Mouse (Mus musculus) gastrocnemius, postnatal 25 days (tissue): ENCODE measurements around the gene Gm20696. TPM values are rescaled to one million over a fixed set of nuclear protein-coding genes. Genes with fewer than 3 reads are reported as not detected.

ENCODE experiments used
- DNase-seq: peaks from one replicate; pipeline ENCODE4 v3.0.0; 2022
- total RNA-seq, 2 experiments: library from RNA; stranded (reverse); gene quantifications; 1 replicate in 1 of 2; 2 replicates in 1 of 2; pipeline ENCODE4 v1.2.3; 2021

The Gm20696 gene
- total RNA-seq, 2 experiments from 2014 or later = 1.6 to 2.0 TPM

DNA sequence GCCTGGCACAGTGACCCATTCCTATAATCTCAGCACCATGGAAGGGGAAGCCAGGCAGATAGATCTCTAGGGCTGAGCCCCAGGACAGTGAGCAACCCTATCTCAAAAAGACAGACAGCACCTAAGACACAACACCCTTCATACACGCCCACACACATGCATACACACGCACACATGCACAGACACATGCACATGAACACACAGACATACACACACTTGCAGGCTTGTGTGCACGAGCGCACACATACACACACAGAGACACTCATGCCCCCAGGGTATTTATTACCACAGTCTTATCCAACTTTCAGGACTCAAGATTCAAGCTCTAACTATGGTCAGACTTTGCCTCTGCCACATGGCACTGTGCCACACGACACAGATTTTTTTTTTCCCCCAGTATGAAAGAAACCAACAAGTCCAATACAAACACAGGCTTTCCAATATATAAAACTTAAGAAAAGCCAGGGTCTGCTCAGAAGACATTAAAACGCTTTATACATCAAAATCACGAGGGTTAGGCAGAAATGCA is 182.3 kb downstream of the Gm20696 start:
- DNase-seq = no peak

DNA sequence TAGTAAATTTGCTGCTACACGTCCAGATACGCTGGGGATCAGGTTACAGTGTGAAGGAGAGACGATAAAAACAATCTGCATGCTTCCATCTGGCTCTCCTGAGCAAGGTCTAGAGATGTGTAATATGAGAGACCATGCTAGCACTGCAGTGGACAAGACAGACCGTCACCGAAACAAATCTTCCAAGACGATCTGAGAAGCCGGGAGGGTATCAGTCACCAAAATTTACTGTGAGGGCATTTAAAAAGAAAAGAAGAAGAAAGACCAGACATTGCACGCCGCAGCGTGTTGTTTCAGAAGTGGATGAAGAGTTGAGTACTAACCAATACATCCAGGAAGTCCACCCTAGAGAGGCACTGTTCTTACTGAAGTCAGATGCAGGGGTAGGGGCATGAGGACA is 183.0 kb downstream of the Gm20696 start:
- DNase-seq = no peak

DNA sequence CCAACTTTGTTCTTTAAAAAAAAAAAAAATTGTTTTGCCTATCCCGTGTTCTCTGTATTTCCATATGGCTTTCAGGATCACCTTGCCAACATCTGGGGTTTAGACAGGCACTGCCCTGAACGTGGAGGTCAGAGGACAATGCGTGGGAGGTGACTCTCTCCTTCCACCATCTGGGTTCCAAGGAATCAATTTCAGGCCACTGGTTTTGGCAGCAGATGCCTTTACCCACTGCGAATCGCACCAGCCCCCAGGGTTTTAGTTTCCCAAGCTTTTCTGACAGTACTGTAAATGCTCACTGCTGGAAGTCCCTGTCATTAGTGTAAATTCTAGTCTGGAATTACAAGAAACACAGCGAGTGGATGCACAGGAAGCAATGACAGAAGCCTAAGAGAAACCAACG is 185.0 kb downstream of the Gm20696 start:
- no peak for DNase-seq

DNA sequence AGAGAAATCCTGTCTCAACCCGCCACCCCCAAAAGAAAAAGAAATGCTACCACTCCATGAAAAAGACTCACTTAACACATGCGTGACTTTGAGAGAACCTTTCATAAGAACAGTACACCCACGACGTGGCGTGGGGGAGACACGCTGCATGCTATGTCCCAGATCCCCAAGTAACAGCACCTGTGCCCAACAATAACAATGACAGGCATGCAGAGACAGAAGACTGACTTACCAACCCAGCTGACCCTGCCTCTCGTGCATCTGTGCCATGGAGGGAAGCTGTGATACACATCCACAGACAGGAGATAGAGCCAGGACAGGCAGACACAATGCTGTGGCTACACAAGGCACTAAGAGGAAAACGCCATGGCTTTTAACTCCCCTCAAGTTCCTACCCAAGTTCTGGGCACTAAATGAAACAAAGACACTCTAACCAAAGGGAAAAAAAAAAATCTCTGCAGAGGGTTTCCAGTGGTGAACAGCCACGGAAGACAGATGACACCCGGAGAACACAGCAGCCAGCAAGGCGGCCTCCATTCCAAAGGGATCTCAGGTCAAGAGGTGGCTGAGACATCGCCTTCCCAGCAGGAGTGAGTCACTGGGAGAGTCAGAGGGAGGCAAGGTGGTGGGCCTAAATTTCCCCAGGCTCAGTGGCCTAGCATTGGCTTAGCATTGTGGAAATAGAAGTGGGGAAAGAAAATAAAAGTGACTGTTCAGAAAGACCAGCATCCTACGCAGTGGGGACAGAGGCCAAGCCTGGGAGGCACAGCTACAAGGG is 187.5 kb downstream of the Gm20696 start:
- no peak for DNase-seq

DNA sequence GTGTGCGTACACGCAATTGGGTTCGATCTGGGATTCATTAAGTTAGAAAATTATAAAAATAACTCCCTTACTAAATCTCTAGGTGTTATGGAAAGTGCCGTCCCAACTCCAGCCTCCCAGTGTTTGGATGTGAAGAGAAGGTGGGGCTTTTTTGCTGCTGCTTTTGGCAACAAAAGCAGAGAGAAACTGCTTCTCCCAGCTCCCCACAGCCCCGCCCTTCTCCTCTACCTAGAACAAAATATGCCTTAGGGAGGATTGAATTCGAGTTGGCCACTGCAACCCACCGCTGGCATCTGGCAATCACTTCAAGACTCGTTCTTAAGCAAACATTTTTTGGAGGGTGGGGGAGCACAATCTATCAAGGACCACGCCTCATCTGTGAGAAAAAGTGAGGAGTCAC is 191.6 kb downstream of the Gm20696 start:
- no peak for DNase-seq

DNA sequence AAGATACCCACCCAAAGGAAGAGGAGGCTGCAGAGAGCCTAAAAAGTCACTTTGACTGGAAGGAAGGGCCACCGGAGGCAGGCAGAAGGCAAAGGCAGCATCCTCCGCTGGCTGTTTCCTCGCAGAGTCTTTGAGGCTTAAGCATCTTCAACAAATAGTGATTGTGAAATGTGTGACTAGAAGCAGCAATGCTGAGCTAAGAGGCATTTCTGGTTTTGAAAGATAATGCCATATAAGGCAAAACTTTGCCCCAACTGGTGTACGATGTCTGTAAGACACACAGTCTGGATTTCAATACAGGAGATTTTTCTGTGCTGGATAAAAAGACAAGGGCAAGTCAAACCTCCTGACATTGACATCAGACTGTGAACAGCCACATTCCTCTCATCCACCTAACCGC is 195.7 kb downstream of the Gm20696 start:
- DNase-seq = no peak

DNA sequence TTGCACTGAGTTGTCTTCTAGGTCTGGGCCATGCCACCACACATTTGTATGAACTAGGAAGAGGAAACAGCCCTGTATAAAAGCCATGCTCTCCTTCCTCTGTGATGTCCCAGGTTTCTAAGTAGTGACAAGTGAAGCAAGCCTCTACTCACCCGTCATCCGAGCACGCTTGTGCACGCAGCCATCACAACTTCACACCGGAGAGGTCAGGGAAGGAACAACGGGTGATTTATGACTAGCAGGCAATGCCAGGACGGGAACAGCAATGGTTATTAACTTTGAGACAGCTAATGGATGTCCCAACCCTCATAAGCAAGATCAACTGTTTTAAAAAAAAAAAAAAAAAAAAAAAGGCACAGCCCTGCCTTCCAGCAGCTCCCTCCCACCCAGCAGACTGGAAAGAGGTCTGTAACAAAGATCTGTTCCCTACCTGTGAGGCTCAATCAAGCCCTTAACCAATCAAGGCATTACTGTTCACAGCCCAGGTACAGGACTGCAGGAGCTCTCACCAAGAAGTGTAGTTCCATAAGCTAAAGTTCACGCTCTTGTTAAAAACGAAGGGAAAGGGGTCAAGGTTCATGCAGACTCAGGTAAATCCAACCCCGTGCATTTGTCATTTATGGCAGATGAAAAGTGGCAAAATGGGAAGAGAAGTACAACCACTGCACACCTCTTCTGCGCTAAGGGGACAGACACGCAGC is 197.3 kb downstream of the Gm20696 start:
- DNase-seq = no peak

DNA sequence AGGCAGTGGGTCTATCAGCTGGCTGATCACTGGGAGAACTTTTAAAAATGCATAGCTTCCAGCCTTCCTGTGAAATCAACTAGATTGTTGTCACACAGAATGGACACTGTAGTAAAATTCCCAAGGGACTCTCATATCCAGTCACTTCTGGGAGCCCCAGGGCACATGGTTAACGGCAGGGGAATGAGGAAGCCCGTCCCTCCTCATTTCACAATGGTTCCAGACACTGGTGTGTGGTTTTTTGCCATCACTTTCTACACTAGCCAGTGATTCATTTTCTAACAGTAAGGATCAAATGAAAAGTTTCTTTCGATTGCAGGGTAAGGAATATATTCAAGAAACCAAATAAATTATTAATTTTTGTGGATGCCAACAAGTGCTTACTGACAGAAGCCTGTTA is 198.8 kb downstream of the Gm20696 start:
- no peak for DNase-seq

DNA sequence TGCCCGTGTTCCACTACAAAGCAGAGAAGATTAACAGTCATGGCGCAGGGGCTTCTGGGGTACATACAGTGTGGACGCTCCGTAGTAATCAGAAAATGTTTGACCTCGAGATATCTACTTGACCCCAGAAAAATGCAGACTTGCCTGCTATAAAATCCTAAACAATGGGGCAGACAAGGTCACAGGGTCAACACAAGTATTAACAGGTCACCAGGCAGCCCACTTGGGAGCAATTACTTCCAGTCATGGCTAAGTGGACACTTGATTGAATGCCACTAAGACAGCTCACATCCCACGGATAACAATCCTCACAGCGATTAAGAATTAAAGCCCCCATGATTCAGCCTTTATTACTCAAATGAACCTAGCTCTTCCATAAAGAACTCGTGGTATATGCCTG is 199.5 kb downstream of the Gm20696 start:
- DNase-seq = no peak

DNA sequence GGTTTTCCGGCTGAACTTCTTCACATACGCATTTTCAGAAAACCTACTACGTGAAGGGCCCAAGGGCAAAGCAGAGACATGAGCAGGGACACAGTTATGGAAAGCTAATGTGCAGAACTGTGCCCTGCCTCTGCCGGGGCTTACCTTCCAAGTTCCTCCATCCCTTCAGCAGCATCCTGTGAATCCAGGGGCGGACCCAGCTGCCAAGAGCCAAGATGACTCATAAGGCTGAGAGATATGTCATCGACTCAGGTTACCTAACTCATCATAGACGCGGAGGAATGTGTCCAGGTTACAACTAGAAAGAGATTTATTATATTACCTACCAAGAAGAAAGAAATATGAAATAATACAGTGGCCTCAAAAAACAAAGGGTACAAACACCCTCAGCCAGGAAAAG is 200.2 kb downstream of the Gm20696 start:
- no peak for DNase-seq

DNA sequence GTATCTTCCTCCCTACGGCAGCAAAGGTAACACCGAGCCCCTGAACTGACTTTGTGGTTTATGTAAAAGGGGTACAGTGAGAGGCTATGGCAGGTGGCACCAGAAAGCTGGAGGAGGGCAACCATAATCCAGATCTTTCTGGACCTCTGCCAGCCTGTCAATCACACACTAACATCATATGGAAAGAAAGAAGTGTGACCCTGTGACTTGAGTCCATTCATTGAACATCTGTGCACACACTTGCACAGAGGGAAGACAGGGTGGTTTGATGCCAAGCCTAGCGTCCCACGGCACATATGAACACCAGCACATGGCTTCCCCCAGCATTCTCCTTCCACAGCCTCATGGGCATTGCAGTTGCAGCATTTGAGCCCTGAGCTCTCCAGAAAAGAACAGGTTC is 202.1 kb downstream of the Gm20696 start:
- DNase-seq = no peak

DNA sequence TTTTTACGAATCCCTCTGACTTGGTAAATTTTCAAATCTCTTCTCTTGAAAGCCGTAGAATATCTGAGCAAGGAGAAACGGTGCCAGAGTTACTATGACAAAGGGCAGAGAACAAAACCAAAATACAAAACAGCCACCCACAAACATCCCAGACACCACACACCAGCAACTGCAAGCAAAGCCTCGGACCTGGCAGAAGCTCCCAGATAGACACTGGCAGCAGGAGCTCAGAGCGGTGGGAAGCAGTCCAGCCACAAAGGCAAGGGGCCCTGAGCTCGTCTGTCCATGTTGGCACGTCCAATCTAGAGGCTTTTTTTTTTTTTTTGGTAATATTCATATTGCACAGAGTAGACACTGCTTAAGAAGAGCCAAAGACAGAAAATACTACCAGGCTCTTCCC is 202.7 kb downstream of the Gm20696 start:
- DNase-seq = no peak

DNA sequence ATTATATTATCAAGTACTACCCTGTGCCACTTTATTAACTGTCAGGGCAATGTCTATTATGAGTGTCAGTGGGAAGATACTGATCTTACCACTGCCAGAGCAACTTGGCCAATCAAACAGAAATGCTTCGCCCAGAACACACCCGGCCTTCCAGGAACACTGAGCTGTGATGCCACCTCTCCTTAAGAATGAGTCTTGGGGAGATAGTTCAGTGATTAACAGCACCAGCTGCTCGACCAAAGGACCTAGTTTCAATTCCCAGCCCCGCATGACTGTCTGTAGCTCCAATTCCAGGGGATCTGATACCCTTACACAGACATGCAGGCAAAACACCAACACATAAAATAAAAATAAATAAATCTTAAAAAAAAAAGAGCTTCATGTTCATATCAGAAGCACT is 207.8 kb downstream of the Gm20696 start:
- DNase-seq = peak; percentile 31

DNA sequence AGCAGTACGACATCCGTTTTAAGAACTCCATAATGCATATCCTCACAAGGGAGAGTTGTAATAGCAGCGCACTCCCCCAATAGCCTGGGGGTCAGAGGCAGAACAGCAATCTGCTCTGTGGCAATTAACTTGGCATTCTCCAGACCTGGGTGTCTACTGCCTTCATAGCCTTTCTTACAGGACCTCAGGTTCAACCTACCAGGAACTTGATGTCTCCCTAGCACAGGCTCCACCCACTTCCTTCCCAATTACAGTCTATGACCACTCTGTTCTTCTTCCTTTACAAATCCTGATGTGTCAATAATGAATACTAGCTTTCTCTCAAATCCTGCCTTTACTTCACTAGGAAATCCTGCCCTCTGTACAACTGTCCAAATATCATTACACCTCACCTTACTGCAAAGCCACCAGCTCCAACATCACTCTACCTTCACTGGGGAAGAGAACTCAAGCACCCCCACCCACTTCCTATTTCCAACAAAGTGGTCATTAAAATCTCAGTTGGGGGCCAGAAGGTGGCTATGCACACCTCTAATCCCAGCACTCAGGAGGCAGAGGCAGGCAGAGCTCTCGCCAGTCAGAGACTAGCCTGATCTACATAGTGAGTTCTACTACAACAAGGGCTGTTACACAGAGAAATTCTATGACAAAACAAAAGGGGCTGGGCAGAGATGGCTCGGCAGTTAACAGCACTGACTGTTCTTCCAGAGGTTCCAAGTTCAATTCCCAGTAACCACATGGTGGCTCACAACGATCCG is 212.7 kb downstream of the Gm20696 start:
- no peak for DNase-seq

DNA sequence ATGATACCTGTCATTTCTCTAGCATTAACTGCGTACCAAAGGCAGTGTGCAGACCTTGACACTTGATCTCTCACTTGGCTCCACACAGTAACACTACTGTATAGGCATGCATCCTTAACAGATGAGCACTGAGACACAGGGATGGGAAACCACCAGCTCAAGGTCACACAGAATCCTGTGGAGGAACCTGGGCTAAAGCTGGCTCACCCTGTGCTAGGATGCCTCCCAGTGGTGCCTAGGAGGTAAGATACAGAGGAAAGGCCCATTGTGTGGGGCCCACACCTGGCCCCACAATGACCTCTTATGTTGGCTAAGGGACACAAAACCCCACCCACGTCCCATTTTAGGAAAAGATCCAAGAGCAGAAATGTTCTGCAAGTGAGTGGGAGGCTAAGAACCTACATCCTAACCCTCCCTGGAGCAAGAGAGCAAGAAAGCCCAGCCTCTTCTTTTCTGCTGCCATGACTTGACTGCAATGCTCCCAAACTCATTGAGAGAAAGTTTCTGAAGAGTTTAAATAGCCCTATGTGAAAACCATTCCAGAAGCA is 213.9 kb downstream of the Gm20696 start:
- no peak for DNase-seq

DNA sequence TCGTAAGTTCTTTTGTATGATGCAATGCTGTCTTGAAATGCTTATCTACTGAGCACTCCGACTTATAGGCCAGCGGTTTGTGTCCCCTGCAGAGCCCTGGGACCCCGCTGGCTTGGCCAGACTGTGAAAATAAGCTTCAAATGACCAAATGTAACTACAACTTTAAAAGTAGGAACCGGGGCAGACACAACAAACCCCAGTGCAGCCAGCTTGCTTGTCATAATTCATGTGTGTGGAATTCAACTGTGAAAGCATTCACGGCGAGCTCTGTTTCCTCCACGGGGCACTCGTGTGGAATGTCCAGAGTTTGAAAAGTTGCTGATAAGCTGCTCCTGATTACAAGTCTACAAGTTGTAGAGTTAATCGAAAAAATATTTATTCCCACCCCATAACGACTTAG is 215.1 kb downstream of the Gm20696 start:
- no peak for DNase-seq

DNA sequence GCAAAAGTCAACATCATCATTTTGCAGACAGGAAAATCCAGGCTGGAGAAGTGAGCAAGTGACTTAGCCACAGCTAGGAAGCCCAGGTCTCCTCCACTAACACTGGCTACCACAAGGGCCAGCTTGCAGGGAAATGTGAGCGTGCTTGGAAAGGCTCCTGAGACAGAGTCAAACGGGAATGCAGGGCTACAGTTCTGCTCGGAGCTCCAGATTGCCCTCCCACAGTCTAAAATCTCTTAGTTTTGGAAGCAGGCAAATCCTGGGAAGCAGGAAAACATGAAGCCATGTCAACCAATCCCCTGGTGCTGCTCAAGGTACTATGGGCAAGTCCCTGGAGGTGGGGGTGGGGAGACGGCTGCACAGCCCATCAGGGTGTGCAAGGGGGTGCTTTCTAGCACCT is 219.2 kb downstream of the Gm20696 start:
- no peak for DNase-seq

DNA sequence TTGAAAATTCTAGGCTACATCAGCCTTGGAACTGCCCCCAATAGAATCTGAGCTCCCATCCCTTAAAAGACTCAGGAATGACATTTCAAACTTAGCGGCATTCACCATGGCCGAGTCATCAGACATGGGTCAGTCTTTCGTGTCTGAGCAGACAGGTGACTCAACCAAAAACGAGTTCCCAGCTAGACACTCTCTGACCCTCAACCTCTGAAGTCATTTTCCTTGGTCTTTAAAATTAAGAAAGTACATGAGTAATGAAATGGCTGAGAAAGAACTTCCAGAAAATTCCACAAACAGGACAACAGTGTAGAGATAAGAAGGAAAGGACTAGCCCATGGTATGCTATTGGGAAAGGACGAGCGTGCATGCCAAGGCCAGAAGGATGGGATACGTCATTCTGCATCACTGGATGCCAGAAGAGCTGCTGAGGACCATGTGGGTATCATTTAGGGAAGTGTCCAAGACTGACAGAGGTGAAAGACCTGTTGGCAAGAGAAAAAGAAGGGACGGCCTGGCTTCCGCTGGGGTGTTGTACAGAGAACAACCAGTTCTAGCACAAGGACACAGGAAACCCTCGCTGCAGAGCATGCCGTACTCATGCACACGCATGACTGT is 219.7 kb downstream of the Gm20696 start:
- DNase-seq = no peak

DNA sequence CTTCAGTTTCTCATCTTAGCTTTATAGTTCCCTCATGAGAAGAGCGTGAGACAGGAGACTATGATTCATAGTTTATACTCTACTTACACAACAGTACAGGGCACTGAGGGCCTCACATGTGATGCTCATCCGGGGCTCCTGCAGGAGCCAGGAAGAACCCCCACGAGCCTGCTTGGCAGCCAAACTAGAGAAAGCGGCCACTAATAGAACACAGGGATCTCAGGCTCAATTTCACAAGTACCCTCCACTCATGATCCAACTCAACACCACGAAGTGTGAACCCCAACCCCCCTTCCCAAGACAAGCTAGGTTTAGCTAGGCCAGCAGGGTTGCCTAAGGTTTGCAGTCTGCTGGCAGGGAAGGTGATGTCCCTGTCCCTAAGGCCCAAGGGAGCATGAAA is 223.1 kb downstream of the Gm20696 start:
- DNase-seq = peak; percentile 63

DNA sequence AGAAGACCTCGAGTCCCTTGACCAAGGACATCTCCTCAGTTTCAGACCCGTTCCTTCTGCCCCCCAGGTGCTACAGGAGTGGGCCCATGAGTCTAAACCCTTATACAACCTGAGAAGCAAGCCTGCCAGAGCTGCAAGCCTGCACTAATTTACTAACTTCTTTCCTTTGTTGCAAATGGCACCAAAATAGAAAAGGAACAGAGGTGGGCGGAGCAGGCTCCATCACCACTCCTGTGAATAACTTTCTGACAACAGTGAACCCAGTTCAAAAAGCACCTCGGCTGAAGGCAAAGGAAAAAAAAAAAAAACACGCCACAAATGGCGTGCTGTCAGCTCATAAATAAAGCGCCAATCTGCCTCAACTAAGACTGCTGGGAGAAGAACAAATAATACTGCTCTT is 225.5 kb downstream of the Gm20696 start:
- DNase-seq = no peak

DNA sequence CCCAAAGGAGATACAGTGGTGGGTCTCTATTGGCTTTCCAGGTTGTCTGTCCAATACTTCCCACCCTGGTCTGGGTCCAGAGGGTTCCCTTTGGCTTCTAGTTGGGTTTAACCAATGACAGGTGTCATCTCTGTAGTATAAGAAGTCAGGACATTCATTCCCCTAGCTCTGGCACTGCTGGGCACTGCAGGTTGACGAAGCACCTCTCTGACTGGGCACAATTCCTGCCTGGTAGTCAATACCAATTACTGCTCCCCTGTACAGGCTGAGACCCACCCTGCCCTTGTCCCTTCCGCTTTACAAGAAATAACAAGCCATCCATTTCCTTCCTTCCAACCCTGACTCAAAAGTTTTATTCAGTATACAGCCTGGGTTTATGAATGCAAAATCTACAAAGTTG is 226.0 kb downstream of the Gm20696 start:
- DNase-seq = no peak

DNA sequence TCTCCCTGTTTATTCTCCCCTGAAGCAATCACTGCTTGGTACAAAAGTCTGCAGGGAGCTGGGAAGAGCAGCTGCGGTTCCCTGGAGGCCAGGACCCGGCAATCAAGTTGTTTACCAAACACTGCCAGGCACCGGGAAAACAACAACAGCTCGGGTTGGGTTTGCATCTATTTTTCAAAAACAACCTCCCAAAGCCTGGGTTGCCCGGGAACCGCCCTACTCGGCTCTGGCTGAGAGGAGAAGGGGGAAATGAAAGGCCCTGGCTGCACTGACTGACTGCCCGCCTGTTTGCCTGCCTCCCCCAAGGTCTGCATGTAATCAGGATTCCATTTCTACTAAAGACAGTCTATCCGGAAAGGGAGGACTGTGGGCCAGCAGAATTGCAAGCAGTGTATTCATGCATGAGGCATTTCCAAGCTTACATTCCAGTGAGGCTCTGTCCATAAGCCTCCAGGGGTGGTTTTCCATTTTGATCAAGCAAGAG is 226.7 kb downstream of the Gm20696 start:
- no peak for DNase-seq
